Mouse (Mus musculus) frontal cortex, postnatal 10 days (tissue): ENCODE results near the gene Slc16a7.

Source experiments
- DNase-seq, 2 experiments: peaks; one replicate each; pipeline ENCODE4 v3.0.0; 2022; ENCODE audit warnings: low spot score in 2 of 2, mixed read lengths in 1 of 2

The Slc16a7 gene

DNA sequence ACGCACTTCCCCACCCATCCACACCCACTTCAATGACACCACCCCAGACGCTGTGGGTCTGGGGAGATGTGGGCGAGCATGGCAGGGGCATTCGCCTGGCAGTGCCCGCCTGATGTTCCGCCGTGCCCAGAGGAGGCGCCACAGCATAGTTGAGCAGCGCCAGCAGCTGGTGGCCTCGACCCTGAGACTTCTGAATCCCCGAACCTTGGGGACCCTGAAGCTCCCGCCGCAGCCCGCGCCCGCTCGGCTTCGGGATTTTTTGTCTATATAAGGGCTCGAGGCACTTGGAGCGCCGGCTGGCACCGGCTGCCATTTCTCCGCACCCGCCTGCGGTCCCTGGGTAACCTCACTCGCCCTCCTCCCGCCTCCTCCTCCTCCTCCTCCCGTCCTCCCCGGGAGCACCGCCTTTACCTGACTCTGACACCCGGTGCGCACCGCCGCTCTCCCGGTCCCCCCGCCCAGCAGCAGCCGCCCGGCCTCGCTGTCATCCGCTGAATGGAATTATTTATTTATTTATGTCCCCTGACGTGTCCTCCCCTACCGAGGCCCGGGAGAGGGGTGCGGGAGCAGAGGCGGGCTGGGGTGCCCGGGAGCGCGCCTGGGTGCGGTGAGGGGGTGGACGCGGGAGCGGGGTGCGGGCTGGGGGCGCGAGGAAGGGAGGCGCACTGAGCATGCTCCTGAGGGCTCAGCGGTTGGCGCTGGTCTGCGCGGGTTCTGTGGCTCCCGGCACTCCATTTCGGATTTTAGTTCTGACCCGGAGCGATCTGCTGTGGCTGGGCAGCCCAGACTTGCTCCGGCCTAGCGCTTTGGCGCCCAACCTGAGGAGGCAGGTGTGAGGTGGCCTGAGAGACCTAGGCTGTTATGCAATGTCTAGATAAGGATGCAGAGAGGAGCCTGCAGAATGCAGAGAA, at the start of gene Slc16a7:
Gene Slc16a7, minus strand, starts transcription at position 590 of the 911 bp plus-strand sequence.
- peak; percentile 82 to 84 for DNase-seq

DNA sequence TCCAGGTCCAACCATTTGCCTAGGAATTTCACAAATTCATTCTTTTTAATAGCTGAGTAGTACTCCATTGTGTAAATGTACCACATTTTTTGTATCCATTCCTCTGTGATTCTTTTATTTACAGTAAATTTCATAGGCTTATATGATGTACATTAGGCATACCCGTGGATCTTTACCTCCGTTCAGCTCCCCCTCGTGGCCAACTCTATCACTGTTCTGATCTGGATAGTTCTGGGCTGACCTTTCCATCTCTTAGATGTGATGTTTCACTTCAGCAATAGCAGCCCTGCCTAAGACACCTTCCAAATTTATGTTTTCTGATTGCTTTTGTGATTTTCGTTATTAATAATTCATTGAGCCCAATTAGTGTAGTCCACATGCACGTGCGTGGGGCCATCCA, 29.5 kb upstream of the Slc16a7 start:
- DNase-seq = no peak

DNA sequence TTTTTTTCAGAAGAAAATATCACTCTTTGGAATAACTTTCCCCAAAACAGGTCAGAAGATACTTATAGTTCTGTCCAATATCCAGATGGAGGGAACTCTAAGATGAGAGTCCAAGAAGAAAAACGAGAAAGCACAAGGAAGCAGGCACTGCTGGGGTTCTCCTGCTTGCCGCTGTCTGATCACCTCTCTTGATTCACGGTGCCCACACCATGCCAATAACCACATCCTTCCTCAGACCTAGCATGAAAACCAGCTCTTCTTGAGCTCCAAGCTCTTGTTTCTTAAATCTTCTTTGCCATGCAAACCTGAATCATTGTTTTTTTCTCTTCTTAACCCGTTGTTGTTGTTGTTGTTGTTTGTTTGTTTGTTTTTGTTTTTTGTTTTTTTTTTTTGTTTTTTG, 10.5 kb upstream of the Slc16a7 start:
- no peak for DNase-seq

DNA sequence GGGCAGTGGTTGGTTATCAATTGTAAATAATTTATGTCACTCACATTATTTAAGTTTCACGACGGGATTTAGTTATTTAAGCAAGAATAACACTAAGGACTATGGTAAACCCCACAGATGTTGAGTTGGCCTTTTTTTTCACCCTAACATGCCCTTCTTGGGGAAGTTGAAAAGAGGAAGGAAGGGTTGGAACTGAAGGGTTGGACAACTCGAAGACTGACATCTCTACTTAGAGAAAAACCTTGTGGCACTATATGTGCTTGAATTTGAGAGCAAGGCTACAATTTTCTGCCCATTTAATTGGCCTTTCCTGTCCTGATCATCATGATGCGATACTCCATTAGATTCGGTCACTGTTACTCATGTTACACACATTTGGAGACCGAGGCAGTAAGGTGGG, 746 bp upstream of the Slc16a7 start:
- DNase-seq = no peak

DNA sequence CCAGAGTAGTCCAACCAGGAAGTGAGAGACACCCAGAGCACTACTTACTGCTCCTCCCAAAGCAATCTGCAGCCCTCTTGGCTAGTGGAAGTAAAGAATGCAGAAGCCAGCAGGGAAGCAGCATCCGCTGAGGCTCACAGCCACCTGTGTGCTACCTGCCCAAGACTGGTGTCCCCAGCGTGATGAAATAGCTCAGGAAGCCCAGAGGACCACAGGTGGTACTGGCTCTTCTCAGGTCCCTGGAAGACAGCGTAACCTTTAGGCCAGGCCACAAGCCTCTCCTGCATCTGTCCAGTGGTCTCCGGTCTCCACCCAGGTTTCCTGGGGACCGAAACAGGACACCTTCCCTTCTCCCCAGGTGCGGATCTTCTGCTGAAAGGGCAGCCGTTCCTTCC, 787 bp downstream of the Slc16a7 start:
- DNase-seq = peak in 1 of 2 experiments; percentile 34

DNA sequence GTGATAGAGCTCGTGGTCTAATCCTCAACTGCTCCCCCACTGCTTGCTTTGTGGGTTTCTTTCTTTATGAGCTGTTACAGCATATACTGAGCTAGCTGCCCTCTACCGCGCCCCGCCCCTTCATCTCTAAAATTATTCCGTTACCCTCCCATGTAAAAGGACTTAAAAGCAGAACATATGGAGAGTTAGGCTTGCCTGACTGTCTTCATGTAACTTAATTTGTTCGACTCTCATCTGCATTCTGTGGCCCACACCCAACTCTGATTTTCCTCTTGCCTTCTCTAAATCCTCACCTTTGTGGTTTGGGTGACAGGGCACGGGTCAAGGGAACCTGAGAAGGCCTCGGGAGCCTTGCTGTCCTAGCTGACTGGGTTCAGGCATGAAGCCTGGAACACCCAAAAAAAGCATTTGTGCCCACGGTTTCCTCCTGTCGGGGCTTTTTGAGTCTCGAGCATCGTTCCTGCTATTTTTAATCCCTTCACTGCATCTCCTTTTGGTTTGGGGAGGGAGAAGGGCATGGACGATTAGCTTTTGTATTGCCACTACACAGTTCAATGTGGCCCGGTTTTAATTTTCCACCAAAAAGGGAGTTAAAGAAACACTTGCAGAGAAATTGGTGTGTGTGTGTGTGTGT, 1.4 kb downstream of the Slc16a7 start:
- peak; percentile 36 to 53 for DNase-seq

DNA sequence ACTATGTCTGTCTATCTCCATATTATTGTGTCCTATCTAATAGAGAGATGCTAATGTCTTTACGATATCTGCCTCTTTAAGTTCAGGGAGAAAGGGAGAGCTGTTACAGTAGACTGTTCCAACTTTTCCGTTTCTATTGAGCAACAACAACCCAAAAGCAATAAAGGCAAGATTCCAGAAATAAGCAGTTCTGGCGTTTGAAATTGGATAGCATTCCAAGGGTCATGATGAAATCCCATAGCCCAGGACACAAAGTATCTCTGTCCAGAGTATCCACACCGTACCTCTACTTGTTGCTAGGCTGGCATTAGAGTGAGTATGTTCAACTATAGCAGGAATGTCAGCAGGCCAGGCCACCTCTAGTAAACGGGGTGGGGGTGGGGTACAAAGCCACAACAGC, 13.7 kb downstream of the Slc16a7 start:
- no peak for DNase-seq

DNA sequence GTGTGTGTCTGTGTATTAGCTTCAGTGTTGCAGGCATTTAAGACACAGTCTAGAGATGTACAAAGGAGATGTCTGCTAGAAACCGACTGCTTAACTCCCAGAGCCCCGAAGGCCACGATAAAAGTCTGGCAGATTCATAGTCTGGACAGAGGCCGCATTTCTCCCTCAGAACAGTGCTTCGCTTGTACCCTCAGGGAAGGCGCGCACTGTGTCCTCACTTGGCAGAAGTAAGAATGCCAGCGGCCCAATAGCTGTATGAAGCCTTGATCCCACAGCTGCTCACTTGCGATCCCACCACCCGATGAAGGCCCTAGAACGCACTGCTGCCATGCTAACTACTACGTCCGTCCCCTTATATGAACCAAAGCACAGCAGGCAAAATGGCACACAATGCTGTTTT, 16.6 kb downstream of the Slc16a7 start:
- no peak for DNase-seq

DNA sequence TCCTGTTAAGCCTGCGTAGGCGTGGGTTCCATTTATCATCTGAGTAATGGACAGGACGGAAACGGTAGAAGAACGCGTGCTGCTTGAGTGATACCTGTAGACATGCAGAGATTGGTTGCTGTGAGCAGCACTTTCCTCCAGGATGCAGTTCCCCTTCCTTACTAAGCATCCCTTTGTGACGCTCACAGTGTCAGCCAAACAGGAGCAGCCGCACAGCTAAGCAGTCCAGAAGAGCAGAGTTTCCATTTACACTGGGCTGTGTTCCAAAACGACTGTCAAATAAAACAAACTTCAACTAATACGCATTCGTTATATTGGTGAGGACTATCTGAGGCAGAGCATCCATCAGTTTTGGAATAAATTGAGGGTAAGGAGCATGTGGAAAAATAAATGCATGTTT, 17.8 kb downstream of the Slc16a7 start:
- DNase-seq = no peak

DNA sequence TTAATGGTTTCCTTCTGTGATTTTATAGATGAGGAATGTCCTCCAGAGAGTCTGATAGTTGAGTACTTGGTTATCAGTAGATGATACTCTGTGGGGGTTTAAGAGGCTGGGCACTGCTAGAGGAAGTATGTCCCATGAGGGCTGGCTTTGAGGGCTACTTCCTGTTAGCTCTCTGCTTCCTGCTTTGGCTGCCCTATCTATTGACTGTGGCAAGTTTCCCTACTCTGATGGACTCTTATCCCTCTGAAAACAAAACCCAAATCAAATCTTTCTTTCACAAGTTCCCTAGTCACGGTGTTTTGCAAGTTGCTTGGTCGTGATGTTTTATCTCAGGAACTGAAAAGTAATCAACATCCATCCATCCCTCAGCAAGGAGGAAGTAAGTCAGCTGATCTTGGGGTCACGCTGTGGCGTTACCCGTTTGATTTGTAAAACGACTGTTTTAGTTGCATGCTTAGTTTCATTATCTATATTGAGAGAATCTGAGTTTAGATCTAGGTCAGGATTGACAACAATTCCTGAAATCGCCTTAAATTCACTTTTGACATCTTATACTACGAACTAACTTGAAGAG, 19.1 kb downstream of the Slc16a7 start:
- no peak for DNase-seq

DNA sequence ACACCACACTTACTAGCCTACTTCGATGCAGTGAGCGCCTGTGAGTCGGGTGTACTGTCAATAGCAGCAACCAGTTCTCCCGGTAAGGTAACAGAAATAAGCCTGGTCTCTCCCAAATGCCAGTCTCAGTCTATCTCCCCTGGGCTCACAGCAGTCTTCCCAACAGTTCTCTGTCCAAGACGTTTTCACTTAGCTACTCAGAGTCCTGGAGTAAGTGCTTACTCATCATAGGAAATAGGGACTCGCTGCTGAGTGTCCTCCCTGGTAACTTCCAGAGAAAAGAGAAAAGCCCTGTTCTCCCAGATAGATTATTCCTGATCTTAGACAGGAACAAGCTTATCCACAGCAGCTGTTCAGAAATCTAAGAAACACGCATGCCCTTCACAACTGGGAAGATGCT, 30.8 kb downstream of the Slc16a7 start:
- no peak for DNase-seq

DNA sequence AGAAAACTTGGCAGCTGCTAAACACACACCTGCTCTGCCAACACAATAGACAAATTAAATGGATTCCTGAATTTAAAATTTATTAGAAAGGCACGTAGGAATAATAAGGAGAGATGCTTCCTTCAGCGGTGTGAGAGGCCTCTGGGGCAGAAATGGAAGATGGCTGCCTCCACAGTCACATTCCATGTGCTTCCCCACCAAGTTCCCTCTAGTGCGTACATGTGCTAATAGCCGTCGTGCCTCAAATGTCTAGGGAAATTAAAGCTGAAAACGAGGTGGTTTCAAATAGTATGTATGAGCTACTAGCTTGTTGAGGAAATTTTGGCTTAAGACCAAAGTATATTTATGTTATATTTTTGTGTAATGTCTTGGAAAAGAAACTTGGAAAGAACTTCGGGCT, 36.5 kb downstream of the Slc16a7 start:
- DNase-seq = no peak

DNA sequence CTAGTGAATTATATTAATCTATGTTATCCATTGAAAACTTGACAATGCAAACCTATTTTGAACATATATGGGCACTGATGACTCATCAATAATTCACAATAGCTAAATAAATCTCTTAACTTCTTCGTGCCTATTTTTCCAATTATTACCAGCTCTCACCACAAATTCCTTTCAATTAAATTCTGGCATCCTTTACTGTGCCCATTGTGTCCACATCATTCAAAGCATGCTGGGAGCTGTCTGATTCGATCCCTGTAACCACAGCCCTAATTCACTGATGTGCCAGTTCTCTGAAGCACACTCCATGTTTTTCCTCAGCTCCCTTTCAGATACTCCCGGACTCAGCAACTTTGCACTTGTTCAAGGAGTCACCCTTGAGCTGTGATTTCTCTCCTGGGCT, 41.1 kb downstream of the Slc16a7 start:
- DNase-seq = no peak

DNA sequence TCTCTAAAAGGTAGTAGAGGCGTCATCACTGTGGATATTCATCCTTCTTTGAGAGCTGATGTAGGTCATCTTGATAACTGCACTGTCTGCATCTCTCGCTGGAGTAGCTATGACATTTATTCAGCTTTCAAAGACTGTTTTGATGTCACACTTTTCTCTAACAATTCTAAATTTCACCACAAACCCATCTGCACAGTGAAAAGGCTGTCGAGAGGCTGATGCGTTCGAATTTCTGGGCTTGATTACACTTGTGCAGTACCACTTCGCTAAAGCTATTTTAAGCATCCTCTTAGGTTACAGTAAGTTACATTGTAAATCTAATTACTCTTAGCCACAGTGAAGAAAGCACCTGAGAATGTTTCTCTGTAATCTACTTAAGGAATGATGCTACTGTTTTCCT, 42.1 kb downstream of the Slc16a7 start:
- no peak for DNase-seq

DNA sequence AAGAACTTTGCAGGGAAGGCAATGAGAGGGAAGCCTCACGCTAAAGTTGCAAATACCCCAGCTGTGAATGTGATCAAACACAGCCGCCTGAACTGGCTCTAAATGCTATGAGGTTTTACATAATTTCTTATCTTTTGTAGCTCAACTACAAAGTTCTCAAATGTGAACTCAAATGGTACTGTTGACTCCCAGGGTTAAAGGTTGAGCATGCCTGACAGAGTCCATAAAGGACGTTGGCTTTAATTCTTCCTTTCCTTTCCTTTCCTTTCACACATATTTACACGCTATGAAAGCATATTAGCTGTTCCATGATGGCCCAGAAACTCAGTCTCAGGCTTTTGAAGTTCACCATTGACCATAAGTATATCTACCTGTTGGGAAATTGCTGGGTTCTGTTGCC, 42.9 kb downstream of the Slc16a7 start:
- no peak for DNase-seq

DNA sequence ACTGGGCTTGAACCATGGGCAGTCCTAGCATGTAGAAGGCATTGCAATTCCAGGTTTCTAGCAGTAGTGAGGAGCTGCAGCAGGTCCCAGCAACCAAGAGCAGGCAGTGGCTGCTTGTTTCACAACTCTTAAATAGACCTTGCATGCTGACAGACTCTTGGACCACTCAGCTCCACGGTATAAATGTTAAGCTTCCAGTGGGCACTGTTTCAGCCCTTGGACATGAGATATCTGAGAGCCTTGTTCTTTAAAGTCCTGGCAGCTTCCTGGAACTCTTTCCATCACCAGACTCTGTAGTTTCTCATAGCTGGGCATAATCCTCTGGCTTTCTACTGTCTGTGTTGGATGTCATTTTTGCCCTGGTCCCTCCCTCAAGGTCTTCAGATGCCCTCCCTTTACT, 43.7 kb downstream of the Slc16a7 start:
- no peak for DNase-seq

DNA sequence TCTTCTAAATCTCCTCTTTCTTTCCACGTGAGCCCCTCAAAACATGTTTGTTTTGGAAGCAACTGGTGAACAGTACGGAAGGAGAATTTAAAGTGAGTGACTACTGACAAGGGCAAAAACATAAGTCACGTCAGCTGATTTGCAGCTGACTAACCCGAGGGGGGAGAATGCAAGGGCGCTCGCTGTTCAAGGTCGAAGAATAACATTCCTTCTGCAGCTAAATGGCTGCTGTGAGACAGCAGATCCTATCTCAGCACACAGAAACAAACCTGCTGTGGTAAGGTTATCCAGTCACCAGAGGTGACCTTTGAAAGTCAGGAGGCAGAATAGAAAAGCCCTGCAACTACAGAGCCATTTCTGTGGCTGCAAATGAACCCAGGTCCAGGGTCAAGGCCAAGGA, 47.1 kb downstream of the Slc16a7 start:
- no peak for DNase-seq

DNA sequence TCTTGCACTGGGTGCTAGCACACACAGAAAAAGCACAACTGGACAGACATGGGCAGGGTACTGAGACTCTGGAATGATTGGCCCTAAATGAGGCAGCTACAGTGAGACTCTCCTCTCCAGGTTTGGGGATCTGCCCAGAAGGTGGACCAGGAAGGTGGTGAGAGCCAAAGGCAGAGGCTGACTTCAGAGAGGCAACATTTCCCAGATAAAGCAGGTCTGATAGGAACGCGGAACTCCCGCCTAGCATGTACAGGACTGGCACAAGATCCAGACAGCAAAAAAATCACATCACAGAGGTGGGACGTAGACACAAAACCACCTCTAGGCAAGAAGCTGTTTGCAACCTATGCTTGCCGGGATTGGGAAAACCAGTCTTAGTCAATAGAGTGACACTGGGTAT, 55.5 kb downstream of the Slc16a7 start:
- DNase-seq = no peak

DNA sequence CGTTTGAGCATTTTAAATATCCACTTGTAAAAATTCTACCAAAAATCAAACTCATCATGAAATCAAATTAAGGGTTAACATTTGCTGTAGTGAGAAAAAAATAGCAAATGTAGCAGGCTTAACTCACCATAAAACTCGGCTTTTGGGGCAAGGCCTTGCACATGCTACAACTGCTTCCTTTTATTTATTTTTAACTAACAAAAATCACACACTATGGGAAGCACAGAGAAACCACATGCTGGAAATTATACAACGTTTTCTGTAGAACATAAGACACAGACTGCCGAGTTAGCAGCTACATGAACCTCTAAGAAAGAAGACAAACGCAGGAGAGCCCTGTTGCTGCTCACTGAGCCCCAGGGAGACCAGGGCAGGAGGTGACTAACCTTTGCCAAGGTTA, 57.9 kb downstream of the Slc16a7 start:
- no peak for DNase-seq

DNA sequence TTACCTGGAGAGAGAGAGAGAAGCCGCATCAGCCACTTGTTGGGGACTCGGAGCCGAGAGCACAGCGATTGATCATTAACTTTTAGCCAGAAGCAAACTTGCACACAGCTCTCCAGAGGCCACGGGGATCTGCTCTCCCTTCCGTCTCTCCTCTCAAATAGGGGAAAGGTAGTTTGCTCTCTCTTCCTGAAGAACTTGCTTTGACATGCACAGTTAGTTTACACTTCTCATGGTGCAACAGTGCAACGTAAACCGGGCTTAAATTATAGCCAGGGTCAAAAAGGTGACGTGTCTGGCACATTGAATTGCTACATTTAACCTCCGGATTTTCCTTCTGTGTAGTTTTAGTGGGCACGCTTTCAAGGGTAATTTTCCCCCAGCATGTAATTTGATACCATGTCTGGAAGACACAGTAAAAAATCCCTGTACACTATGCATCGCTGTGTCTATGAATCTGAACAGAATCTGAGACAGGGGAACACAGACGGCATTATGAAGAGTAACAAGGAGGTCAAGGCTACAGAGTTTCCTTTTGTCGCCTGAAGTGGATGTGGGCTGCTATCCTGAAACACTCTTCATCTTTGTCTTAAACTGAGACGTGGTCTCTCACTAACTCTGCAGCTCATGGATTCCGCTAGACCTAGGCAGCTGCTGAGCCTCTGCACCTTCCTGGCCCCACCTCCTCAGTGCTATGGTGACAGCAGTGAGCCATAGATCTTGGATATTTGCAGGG, 60.8 kb downstream of the Slc16a7 start:
- no peak for DNase-seq

DNA sequence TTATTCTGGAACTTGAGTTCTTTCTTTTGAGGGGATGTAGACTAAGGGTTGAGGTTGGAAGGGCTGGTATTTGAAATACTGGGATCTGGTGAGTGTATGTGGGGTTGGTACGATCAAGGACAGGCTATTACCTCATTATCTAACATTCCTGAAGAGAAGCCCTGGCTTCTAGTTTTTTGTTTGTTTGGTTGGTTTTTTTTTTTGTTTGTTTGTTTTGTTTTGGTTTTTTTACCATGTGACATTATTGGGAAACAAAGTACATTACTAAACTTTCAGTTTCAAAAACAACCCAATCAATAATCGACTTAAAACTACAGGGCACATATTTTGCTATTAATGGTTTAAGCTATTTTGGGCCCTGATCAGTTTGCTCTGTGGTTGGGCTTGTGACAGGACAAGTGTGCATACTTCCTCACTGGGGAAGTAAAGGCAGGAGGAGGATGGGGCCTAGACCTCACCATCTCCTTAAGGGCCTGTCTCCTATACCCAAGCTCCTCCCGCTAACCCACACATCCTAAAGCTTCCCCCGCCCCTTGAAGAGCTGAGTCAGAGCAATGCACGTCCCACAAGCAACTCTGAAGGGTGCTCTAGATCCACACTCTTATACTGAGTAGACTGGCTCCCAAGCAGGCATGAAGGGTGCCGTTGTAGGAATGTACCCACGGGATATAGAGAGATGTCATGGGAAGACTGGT, 64.2 kb downstream of the Slc16a7 start:
- no peak for DNase-seq
